Mouse (Mus musculus): Measurements from ENCODE around the gene Tmem201. TPM values are rescaled to one million over a fixed set of nuclear protein-coding genes. Genes with fewer than 3 reads are reported as not detected.

Tmem201 gene
- polyA plus RNA-seq, 1 experiment, result 15.7 TPM

DNA sequence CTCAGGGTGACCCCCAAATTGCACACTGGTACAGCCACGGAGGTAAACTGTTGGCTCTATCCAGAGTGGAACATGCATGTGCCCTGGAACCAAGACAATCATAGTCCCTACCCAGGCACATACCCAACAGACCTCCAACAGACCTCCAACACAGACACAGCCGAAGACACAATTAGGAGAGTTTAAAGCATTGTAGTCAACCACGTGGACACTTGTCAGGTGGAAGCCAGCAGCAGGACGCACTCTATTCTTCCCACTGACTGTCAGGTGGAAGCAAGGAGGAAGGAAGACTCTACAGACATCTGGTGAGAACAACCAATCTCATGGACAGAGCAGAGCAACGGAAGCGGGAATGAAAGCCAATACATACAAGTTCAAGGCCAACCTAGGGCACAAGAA, 72.2 kb downstream of the Tmem201 start:
- peaks cover 3% of the 10 kb centered on the region for H3K4me1 ChIP-seq (ENCODE audit: control insufficient read depth, insufficient read depth, low read length)
- no peaks in the 10 kb centered on the region for H3K27me3 ChIP-seq (ENCODE audit: control insufficient read depth, insufficient read depth, low read length)
- no peak overlapping the region for H3K27ac ChIP-seq (ENCODE audit: control insufficient read depth, insufficient read depth, low read depth, low read length)
- TF ChIP-seq POLR2A (IDR thresholded peaks at IDR 0.05; ENCODE audit: control insufficient read depth, low read depth, low read length) (no peak), CTCF (IDR thresholded peaks at IDR 0.05; ENCODE audit: control insufficient read depth, insufficient read depth, insufficient replicate concordance, low read depth, low read length) (no peak)
- H3K36me3 ChIP-seq (ENCODE audit: control insufficient read depth, insufficient read depth, low read length), result no peaks in the 10 kb centered on the region
- H3K4me3 ChIP-seq (ENCODE audit: control insufficient read depth, low read depth, low read length), result no peak overlapping the region

Other genes starting within 250 kb of the Tmem201 start
- 4.1 and 4.7 TPM in 2 replicates for gene Ctnnbip1, start 219.8 kb downstream of the Tmem201 start, polyA plus RNA-seq (2012; rRNA removed)
- gene Clstn1, start 151.6 kb downstream of the Tmem201 start, polyA plus RNA-seq (2012; rRNA removed), result 11.3 and 13.0 TPM in 2 replicates
- gene Pik3cd, start 35.5 kb downstream of the Tmem201 start, polyA plus RNA-seq (2012; rRNA removed), result 27.7 and 28.5 TPM in 2 replicates
- gene Slc25a33, start 36.2 kb upstream of the Tmem201 start, polyA plus RNA-seq (2012; rRNA removed), result 56.3 and 57.5 TPM in 2 replicates
- gene Spsb1, start 217.0 kb upstream of the Tmem201 start, polyA plus RNA-seq (2012; rRNA removed), result 71.5 and 79.1 TPM in 2 replicates